Comparison of ENCODE assay signal across 35 mouse cellular contexts in the genomic region with DNA sequence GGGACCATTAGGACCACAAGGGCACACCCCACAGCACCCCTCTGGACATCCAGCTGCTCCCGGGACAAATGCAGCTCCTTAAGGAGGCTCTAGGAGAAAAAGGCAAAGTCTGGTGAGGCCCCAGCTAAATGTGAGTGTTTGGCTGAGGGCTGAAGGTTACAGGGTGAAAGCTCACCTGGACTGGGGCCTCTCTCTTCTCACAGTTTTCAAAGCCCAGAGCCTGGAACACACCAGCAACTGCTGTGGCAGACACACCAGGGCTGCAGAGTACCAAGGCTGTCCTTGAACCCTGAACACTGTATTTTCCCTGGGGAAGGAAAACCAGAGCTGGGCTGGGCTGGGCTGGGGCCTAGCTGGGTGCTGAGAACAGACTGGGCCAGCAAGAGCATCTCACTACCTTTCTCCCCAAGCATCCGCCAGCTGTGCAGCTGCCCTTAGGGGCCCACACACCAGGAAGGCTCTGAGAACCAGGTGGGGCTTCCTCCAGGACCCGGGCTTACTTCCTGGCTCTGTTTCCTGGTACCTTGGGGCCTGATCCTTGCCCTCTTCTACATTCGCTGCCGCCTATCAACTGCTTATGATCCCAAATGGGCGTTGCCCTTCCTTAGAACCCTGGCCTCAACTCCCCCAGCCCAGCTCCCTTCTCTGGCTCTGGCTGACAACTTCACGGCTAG. TPM values are rescaled to one million over a fixed set of nuclear protein-coding genes. Genes with fewer than 3 reads are reported as not detected.
DNase-seq lines count a peak whose midpoint lies in the region; ATAC-seq and TF ChIP-seq lines count a peak whose summit lies in the region.
"Had no signal": no experiment of that assay in that cellular context is flagged by ENCODE, and none has a peak within 500 bp of the region (broad histone marks: within the 10 kb centered on the region; RNA-seq: fewer than 3 reads in every experiment).

No protein-coding gene starts in this region.

- 0 out of 2 replicates have a peak overlapping the region, but pooled peaks have one; percentile 40 for H3K9ac ChIP-seq in embryonic facial prominence, embryonic 13.5 days
- H3K9ac ChIP-seq in heart, embryonic 13.5 days: peak overlapping the region; percentile 47; the same call in 1 of the 2 replicates
- H3K9ac ChIP-seq in liver, embryonic 16.5 days (ENCODE audit: low read depth, low read length): 0 out of 2 replicates have a peak overlapping the region, but pooled peaks have one; percentile 13
- no peak overlapping the region; the same call in 1 of the 2 replicates for H3K9ac ChIP-seq in intestine, postnatal 0 days (ENCODE audit: low read depth, low read length)
- no peak overlapping the region for H3K9ac ChIP-seq in hindbrain, embryonic 16.5 days (ENCODE audit: low read depth, low read length)
- H3K9ac ChIP-seq: forebrain, embryonic 15.5 days; limb, embryonic 15.5 days; midbrain, embryonic 13.5 days; neural tube, embryonic 13.5 days had no signal

- H3K27me3 ChIP-seq in embryonic facial prominence, embryonic 13.5 days: no peaks in the 10 kb centered on the region
- no peaks in the 10 kb centered on the region for H3K27me3 ChIP-seq in embryonic facial prominence, embryonic 10.5 days (replicated peaks; ENCODE audit: low read depth, poor library complexity, severe bottlenecking)
- H3K27me3 ChIP-seq in heart, embryonic 13.5 days (replicated peaks): no peaks in the 10 kb centered on the region
- no peaks in the 10 kb centered on the region for H3K27me3 ChIP-seq in liver, embryonic 16.5 days (ENCODE audit: control insufficient read depth, insufficient read depth, low read depth, low read length)
- no peaks in the 10 kb centered on the region for H3K27me3 ChIP-seq in intestine, postnatal 0 days (replicated peaks; ENCODE audit: control insufficient read depth, insufficient read depth, low read length)
- no peaks in the 10 kb centered on the region for H3K27me3 ChIP-seq in hindbrain, embryonic 16.5 days (replicated peaks; ENCODE audit: control insufficient read depth, insufficient read depth, low read length)
- H3K27me3 ChIP-seq: CH12.LX; forebrain, embryonic 15.5 days; limb, embryonic 15.5 days; midbrain, embryonic 13.5 days; neural tube, embryonic 13.5 days had no signal

- no peak overlapping the region for H3K4me2 ChIP-seq in embryonic facial prominence, embryonic 13.5 days
- H3K4me2 ChIP-seq in heart, embryonic 13.5 days: no peak overlapping the region
- H3K4me2 ChIP-seq in liver, embryonic 16.5 days (ENCODE audit: low read depth, low read length): no peak overlapping the region
- peak overlapping the region; percentile 54 for H3K4me2 ChIP-seq in intestine, postnatal 0 days (replicated peaks; ENCODE audit: low read depth)
- H3K4me2 ChIP-seq in hindbrain, embryonic 16.5 days (ENCODE audit: low read length): no peak overlapping the region
- H3K4me2 ChIP-seq: forebrain, embryonic 15.5 days; limb, embryonic 15.5 days; midbrain, embryonic 13.5 days; neural tube, embryonic 13.5 days had no signal

- intact Hi-C loops in heart, postnatal 10 days (cut with DNase I): no loop called here

- DNase-seq in embryonic facial prominence, embryonic 10.5 days (ENCODE audit: low spot score): no peak
- no peak for DNase-seq in heart, postnatal 10 days
- DNase-seq in liver: no peak
- DNase-seq: adrenal gland, adult 2 months; adrenal gland, postnatal 36 days; cerebellum, adult 18-20 months; kidney, adult 11 months; kidney, postnatal 36 days; lung, adult 2 months; lung, postnatal 10 days; thymus, postnatal 25 days had no signal

- no peak overlapping the region for H3K4me3 ChIP-seq in embryonic facial prominence, embryonic 13.5 days
- no peak overlapping the region for H3K4me3 ChIP-seq in embryonic facial prominence, embryonic 10.5 days
- no peak overlapping the region for H3K4me3 ChIP-seq in heart, embryonic 13.5 days
- no peak overlapping the region for H3K4me3 ChIP-seq in liver, embryonic 16.5 days (ENCODE audit: low read depth, low read length)
- no peak overlapping the region for H3K4me3 ChIP-seq in intestine, postnatal 0 days (ENCODE audit: low read depth, low read length)
- no peak overlapping the region for H3K4me3 ChIP-seq in hindbrain, embryonic 16.5 days (ENCODE audit: low read length)
- H3K4me3 ChIP-seq: forebrain, embryonic 15.5 days; layer of hippocampus, adult 2 months; left cerebral cortex, adult 2 months; limb, embryonic 15.5 days; midbrain, embryonic 13.5 days; neural tube, embryonic 13.5 days had no signal

- H3K27ac ChIP-seq in embryonic facial prominence, embryonic 13.5 days: no peak overlapping the region
- H3K27ac ChIP-seq in embryonic facial prominence, embryonic 10.5 days (replicated peaks): no peak overlapping the region
- H3K27ac ChIP-seq in heart, embryonic 13.5 days (replicated peaks): no peak overlapping the region
- no peak overlapping the region for H3K27ac ChIP-seq in liver, embryonic 16.5 days (ENCODE audit: low read length)
- H3K27ac ChIP-seq in intestine, postnatal 0 days (ENCODE audit: low read depth, low read length): peak overlapping the region; percentile 88
- no peak overlapping the region for H3K27ac ChIP-seq in hindbrain, embryonic 16.5 days (ENCODE audit: low read depth, low read length)
- H3K27ac ChIP-seq: forebrain, embryonic 15.5 days; hindbrain, postnatal 0 days; layer of hippocampus, adult 2 months; left cerebral cortex, adult 2 months; limb, embryonic 15.5 days; macrophage; midbrain, embryonic 13.5 days; neural tube, embryonic 13.5 days had no signal

- no peak for ATAC-seq in embryonic facial prominence, embryonic 13.5 days (ENCODE audit: insufficient number of reproducible peaks, insufficient read depth, low FRiP score, low TSS enrichment, low read depth)
- ATAC-seq in heart, embryonic 13.5 days (ENCODE audit: extremely low read depth, insufficient number of reproducible peaks, low FRiP score, low TSS enrichment): no peak
- ATAC-seq in liver, embryonic 16.5 days (ENCODE audit: low read depth): no peak
- peak; percentile 84 for ATAC-seq in intestine, postnatal 0 days
- ATAC-seq in hindbrain, embryonic 16.5 days: no peak
- ATAC-seq: activated CD4-positive, CD25-positive, alpha-beta regulatory T cell, adult 4 months; forebrain, embryonic 15.5 days; hindbrain, postnatal 0 days; midbrain, embryonic 13.5 days had no signal

- peaks cover 7% of the 10 kb centered on the region; the same call in 1 of the 2 replicates for H3K4me1 ChIP-seq in embryonic facial prominence, embryonic 13.5 days
- H3K4me1 ChIP-seq in embryonic facial prominence, embryonic 10.5 days: peaks cover 11% of the 10 kb centered on the region
- peaks cover 7% of the 10 kb centered on the region for H3K4me1 ChIP-seq in heart, embryonic 13.5 days
- H3K4me1 ChIP-seq in liver, embryonic 16.5 days (ENCODE audit: control insufficient read depth, low read depth, low read length): peaks cover 21% of the 10 kb centered on the region
- H3K4me1 ChIP-seq in intestine, postnatal 0 days (replicated peaks; ENCODE audit: control insufficient read depth, insufficient read depth, low read length): no peaks in the 10 kb centered on the region; the same call in 1 of the 2 replicates
- H3K4me1 ChIP-seq in hindbrain, embryonic 16.5 days (ENCODE audit: control insufficient read depth, insufficient read depth, low read depth, low read length): no peaks in the 10 kb centered on the region; the same call in 1 of the 2 replicates

- 77% methylated on average over 7 of the region's 7 CpGs for WGBS in embryonic facial prominence, embryonic 13.5 days
- WGBS in embryonic facial prominence, embryonic 10.5 days: 85% methylated on average over 7 of the region's 7 CpGs
- 67% methylated on average over 7 of the region's 7 CpGs for WGBS in heart, embryonic 13.5 days
- 59% methylated on average over 7 of the region's 7 CpGs for WGBS in liver, embryonic 16.5 days (ENCODE audit: insufficient replicate concordance)
- 45% methylated on average over 7 of the region's 7 CpGs for WGBS in intestine, postnatal 0 days
- 86% methylated on average over 6 of the region's 7 CpGs for WGBS in hindbrain, embryonic 16.5 days

- peaks cover 59% of the 10 kb centered on the region for H3K36me3 ChIP-seq in embryonic facial prominence, embryonic 13.5 days
- H3K36me3 ChIP-seq in embryonic facial prominence, embryonic 10.5 days (replicated peaks): peaks cover 59% of the 10 kb centered on the region
- H3K36me3 ChIP-seq in heart, embryonic 13.5 days: peaks cover 56% of the 10 kb centered on the region
- H3K36me3 ChIP-seq in liver, embryonic 16.5 days (ENCODE audit: control insufficient read depth, insufficient read depth): peaks cover 15% of the 10 kb centered on the region; the same call in 1 of the 2 replicates
- H3K36me3 ChIP-seq in intestine, postnatal 0 days (ENCODE audit: control insufficient read depth, insufficient read depth): peaks cover 28% of the 10 kb centered on the region
- peaks cover 35% of the 10 kb centered on the region for H3K36me3 ChIP-seq in hindbrain, embryonic 16.5 days (ENCODE audit: control insufficient read depth, insufficient read depth, low read length)

- no peak for TF ChIP-seq CTCF in intestine, postnatal 0 days (IDR thresholded peaks at IDR 0.05; ENCODE audit: low read depth)

- H3K9me3 ChIP-seq in embryonic facial prominence, embryonic 13.5 days: no peaks in the 10 kb centered on the region
- H3K9me3 ChIP-seq in embryonic facial prominence, embryonic 10.5 days: no peaks in the 10 kb centered on the region
- H3K9me3 ChIP-seq in heart, embryonic 13.5 days: no peaks in the 10 kb centered on the region
- no peaks in the 10 kb centered on the region for H3K9me3 ChIP-seq in liver, embryonic 16.5 days (replicated peaks; ENCODE audit: control insufficient read depth, low read length)
- no peaks in the 10 kb centered on the region for H3K9me3 ChIP-seq in intestine, postnatal 0 days (ENCODE audit: control insufficient read depth)
- no peaks in the 10 kb centered on the region for H3K9me3 ChIP-seq in hindbrain, embryonic 16.5 days (ENCODE audit: control insufficient read depth, low read length)
- H3K9me3 ChIP-seq: forebrain, embryonic 15.5 days; limb, embryonic 15.5 days; midbrain, embryonic 13.5 days; neural tube, embryonic 13.5 days had no signal

RNA-seq across cellular contexts. Expression of a gene that starts 8.7 kb away (rescaled TPM):
- 20.0 and 22.5 TPM in 2 replicates for polyA plus RNA-seq in embryonic facial prominence, embryonic 13.5 days (2015; fragmentation: Nextera tagmentation; extraction: Ambion mirVana)
- 27.2 and 31.0 TPM in 2 replicates for polyA plus RNA-seq in embryonic facial prominence, embryonic 10.5 days (2016; fragmentation: Nextera tagmentation; extraction: Ambion mirVana)
- 12.7 and 13.3 TPM in 2 replicates for polyA plus RNA-seq in heart, embryonic 13.5 days (2015; fragmentation: Nextera tagmentation; extraction: Ambion mirVana)
- total RNA-seq in heart, postnatal 10 days (2021): 1 to 10 TPM; 5.4 to 7.1 TPM
- 4.8 and 5.3 TPM in 2 replicates for polyA plus RNA-seq in liver, embryonic 16.5 days (2015; fragmentation: Nextera tagmentation; extraction: Ambion mirVana)
- 8.1 and 8.2 TPM in 2 replicates for polyA plus RNA-seq in intestine, postnatal 0 days (2015; fragmentation: Nextera tagmentation; extraction: Ambion mirVana)
- 17.0 and 18.0 TPM in 2 replicates for polyA plus RNA-seq in hindbrain, embryonic 16.5 days (2015; fragmentation: Nextera tagmentation; extraction: Ambion mirVana)

RNA-seq across cellular contexts. Expression of a gene that starts 43.9 kb away (rescaled TPM):
- polyA plus RNA-seq in embryonic facial prominence, embryonic 13.5 days (2015; fragmentation: Nextera tagmentation; extraction: Ambion mirVana): 18.2 and 21.9 TPM in 2 replicates
- 22.4 and 24.4 TPM in 2 replicates for polyA plus RNA-seq in embryonic facial prominence, embryonic 10.5 days (2016; fragmentation: Nextera tagmentation; extraction: Ambion mirVana)
- 9.2 and 9.3 TPM in 2 replicates for polyA plus RNA-seq in heart, embryonic 13.5 days (2015; fragmentation: Nextera tagmentation; extraction: Ambion mirVana)
- 10 to 100 TPM in 1 of 2 experiments, 1 to 10 TPM in 1; 8.5 to 10.0 TPM for total RNA-seq in heart, postnatal 10 days (2021)
- polyA plus RNA-seq in liver, embryonic 16.5 days (2015; fragmentation: Nextera tagmentation; extraction: Ambion mirVana): 1.3 and 1.6 TPM in 2 replicates
- 3.1 and 3.4 TPM in 2 replicates for polyA plus RNA-seq in intestine, postnatal 0 days (2015; fragmentation: Nextera tagmentation; extraction: Ambion mirVana)
- 26.4 and 29.1 TPM in 2 replicates for polyA plus RNA-seq in hindbrain, embryonic 16.5 days (2015; fragmentation: Nextera tagmentation; extraction: Ambion mirVana)
- total RNA-seq: megakaryocyte-erythroid progenitor cell, adult 5-6 weeks had no signal
- polyA plus RNA-seq: activated CD4-positive, CD25-positive, alpha-beta regulatory T cell, adult 4 months had no signal

RNA-seq across cellular contexts. Expression of a gene that starts 45.3 kb away (rescaled TPM):
- 0.27 and 0.37 TPM in 2 replicates for polyA plus RNA-seq in embryonic facial prominence, embryonic 13.5 days (2015; fragmentation: Nextera tagmentation; extraction: Ambion mirVana)
- 0.71 and 1.0 TPM in 2 replicates for polyA plus RNA-seq in embryonic facial prominence, embryonic 10.5 days (2016; fragmentation: Nextera tagmentation; extraction: Ambion mirVana)
- polyA plus RNA-seq in heart, embryonic 13.5 days (2015; fragmentation: Nextera tagmentation; extraction: Ambion mirVana): not detected in 2 replicates
- total RNA-seq in heart, postnatal 10 days (2021): not detected
- not detected in 2 replicates for polyA plus RNA-seq in liver, embryonic 16.5 days (2015; fragmentation: Nextera tagmentation; extraction: Ambion mirVana)
- not detected in 2 replicates for polyA plus RNA-seq in intestine, postnatal 0 days (2015; fragmentation: Nextera tagmentation; extraction: Ambion mirVana)
- polyA plus RNA-seq in hindbrain, embryonic 16.5 days (2015; fragmentation: Nextera tagmentation; extraction: Ambion mirVana): 0.20 and 0.25 TPM in 2 replicates
- total RNA-seq: adrenal gland, adult 2 months; adrenal gland, postnatal 36 days; CH12.LX; gastrocnemius, adult 8-10 months; gastrocnemius, postnatal 4 days; heart, adult 8-10 months; layer of hippocampus, adult 2 months; left cerebral cortex, adult 2 months; left cerebral cortex, postnatal 36 days; megakaryocyte-erythroid progenitor cell, adult 5-6 weeks had no signal
- polyA plus RNA-seq: adrenal gland, adult 2 months; cortical plate, adult 2 months; forebrain, embryonic 15.5 days; frontal cortex, adult 2 months; heart, postnatal 0 days; macrophage; midbrain, embryonic 13.5 days; neural tube, embryonic 13.5 days; stomach, embryonic 14.5 days had no signal

Comparison
In these comparisons a context has a peak if more than half of its experiments do, and no peak if none do; other contexts are left out.
1. H3K9ac ChIP-seq: peak in embryonic facial prominence, embryonic 13.5 days (single experiment), heart, embryonic 13.5 days (single experiment) and liver, embryonic 16.5 days (single experiment); none in intestine, postnatal 0 days (single experiment) and hindbrain, embryonic 16.5 days (single experiment).